Mouse (Mus musculus) CH12.LX (cell line): Measurements from ENCODE around the gene Pdha2.

Experiments
- BHLHE40 ChIP-seq: IDR thresholded peaks from 2 replicates; pipeline ENCODE4 v1.6.1; 2011; ENCODE audit warnings: mild to moderate bottlenecking, low read depth, low read length, improper control_type of control experiment
- CTCF ChIP-seq, 2 experiments: IDR thresholded peaks in 1 of 2; conservative IDR thresholded peaks in 1 of 2; 2 replicates each; pipeline ENCODE4 v1.5.1; 2011 to 2012; ENCODE audit warnings: low read depth in 2 of 2, low read length in 2 of 2, improper control_type of control experiment in 1 of 2, inconsistent platforms in 1 of 2, mild to moderate bottlenecking in 1 of 2, moderate library complexity in 1 of 2
- GABPA ChIP-seq: IDR thresholded peaks from 2 replicates; pipeline ENCODE4 v1.6.1; 2012; ENCODE audit warnings: low read depth, low read length, improper control_type of control experiment, inconsistent platforms; ENCODE audit not compliant: insufficient replicate concordance
- MAX ChIP-seq: IDR thresholded peaks from 2 replicates; pipeline ENCODE4 v1.6.1; 2011; ENCODE audit warnings: low read length, improper control_type of control experiment
- POLR2A ChIP-seq: IDR thresholded peaks from 2 replicates; pipeline ENCODE4 v1.6.1; 2011; ENCODE audit warnings: low read depth, mild to moderate bottlenecking, improper control_type of control experiment, low read length
- POLR2AphosphoS2 ChIP-seq: IDR thresholded peaks from 2 replicates; pipeline ENCODE4 v1.6.1; 2011; ENCODE audit warnings: low read depth, low read length, improper control_type of control experiment
- RCOR1 ChIP-seq: conservative IDR thresholded peaks from 2 replicates; pipeline ENCODE4 v1.6.1; 2012; ENCODE audit warnings: low read depth, mild to moderate bottlenecking, inconsistent platforms, low read length, improper control_type of control experiment
- TCF12 ChIP-seq: IDR thresholded peaks from 2 replicates; pipeline ENCODE4 v1.6.1; 2014; ENCODE audit warnings: low read depth, mild to moderate bottlenecking, inconsistent platforms, low read length, improper control_type of control experiment
- ZC3H11A ChIP-seq: IDR thresholded peaks from 2 replicates; pipeline ENCODE4 v1.6.1; 2012; ENCODE audit warnings: low read depth, mild to moderate bottlenecking, inconsistent platforms, low read length, improper control_type of control experiment

DNA sequence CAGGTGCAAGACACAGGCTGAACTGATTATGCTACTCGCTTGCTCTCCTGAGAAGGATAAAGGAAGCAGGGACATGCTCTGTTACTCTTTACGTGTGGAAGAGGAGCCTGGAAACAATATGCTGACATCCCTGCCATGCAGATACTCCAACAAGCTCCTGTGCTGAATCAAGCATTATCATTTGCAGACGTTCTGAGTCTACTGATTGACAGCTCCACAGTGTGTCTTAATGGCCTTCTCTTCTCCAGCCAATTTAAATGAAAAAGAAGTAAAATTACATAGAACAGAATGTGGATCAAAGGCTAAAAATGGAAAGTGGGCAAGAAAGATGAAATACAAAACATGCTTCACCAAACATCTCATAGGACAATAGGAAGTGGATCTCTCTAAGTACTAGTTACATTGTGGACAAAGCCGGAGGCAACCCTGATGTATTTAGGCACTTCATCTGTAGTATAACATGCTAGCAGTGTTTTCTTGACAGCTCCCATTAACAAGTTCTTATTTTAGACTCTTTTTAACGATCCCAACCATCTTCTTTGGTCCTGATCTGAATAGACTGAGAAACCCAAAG, 32.7 kb upstream of the Pdha2 start:
- no peak for TF ChIP-seq POLR2A
- TF ChIP-seq ZC3H11A, result no peak
- no peak for TF ChIP-seq MAX
- no peak for TF ChIP-seq GABPA
- no peak for TF ChIP-seq RCOR1
- no peak for TF ChIP-seq BHLHE40
- TF ChIP-seq POLR2AphosphoS2, result no peak
- no peak for TF ChIP-seq TCF12
- TF ChIP-seq CTCF (conservative IDR thresholded peaks at IDR 0.05 in 1 of 2, IDR thresholded peaks at IDR 0.05 in 1 of 2; ENCODE audit: low read depth in 2 of 2, low read length in 2 of 2), result no peak
